Mouse (Mus musculus) midbrain, embryonic 13.5 days (tissue): ENCODE results near the gene Itgbl1. TPM values are rescaled to one million over a fixed set of nuclear protein-coding genes. Genes with fewer than 3 reads are reported as not detected.

Source experiments
- ATAC-seq: fragments of 200-750 bp; cut with Nextera tagmentation; 2 replicates; pipeline ENCODE4 v1.8.0; 2017; ENCODE audit warnings: mild to moderate bottlenecking, moderate TSS enrichment, moderate library complexity
- H3K27ac ChIP-seq: fragments of 300-500 bp; sonication (generic); 2 replicates; pipeline ENCODE4 v1.5.1; 2015; ENCODE audit warnings: inconsistent platforms, mild to moderate bottlenecking, moderate library complexity
- H3K27me3 ChIP-seq: fragments of 300-500 bp; sonication (generic); 2 replicates; pipeline ENCODE4 v1.6.1; 2015; ENCODE audit warnings: mild to moderate bottlenecking, inconsistent platforms
- H3K36me3 ChIP-seq: fragments of 300-500 bp; sonication (generic); 2 replicates; pipeline ENCODE4 v1.6.1; 2015; ENCODE audit warnings: mild to moderate bottlenecking, inconsistent platforms
- H3K4me1 ChIP-seq: fragments of 300-500 bp; sonication (generic); replicated peaks from 2 replicates; pipeline ENCODE4 v1.6.1; 2015; ENCODE audit warnings: inconsistent platforms
- H3K4me2 ChIP-seq: fragments of 300-500 bp; sonication (generic); replicated peaks from 2 replicates; pipeline ENCODE4 v1.6.1; 2015; ENCODE audit warnings: moderate library complexity, mild to moderate bottlenecking, inconsistent platforms
- H3K4me3 ChIP-seq: fragments of 300-500 bp; sonication (generic); replicated peaks from 2 replicates; pipeline ENCODE4 v1.5.1; 2015; ENCODE audit warnings: mild to moderate bottlenecking, inconsistent platforms
- H3K9ac ChIP-seq: fragments of 300-500 bp; sonication (generic); replicated peaks from 2 replicates; pipeline ENCODE4 v1.6.1; 2015; ENCODE audit warnings: mild to moderate bottlenecking, inconsistent platforms
- H3K9me3 ChIP-seq: fragments of 300-500 bp; sonication (generic); 2 replicates; pipeline ENCODE4 v1.6.1; 2016; ENCODE audit warnings: mild to moderate bottlenecking, inconsistent platforms
- WGBS: fragments of 180-500 bp; shearing (Covaris S2); methylation state at CpG from one replicate; pipeline ENCODE4 v1.1.7; 2015; 5-methylcytosine and 5-hydroxymethylcytosine counted together
- polyA plus RNA-seq: library from polyadenylated mRNA; unstranded; fragments of >200 nt; fragmentation: Nextera tagmentation; extraction: Ambion mirVana; gene quantifications from 2 replicates; pipeline ENCODE4 v1.2.1, GENCODE M21; 2015

Itgbl1 gene
- polyA plus RNA-seq, 1 experiment from 2014 or later, result 1.6 TPM

- no peak overlapping the region for H3K9ac ChIP-seq
- ATAC-seq, result no peak
- H3K4me2 ChIP-seq, result no peak overlapping the region
- WGBS, result 60% methylated on average over 1 of the region's 1 CpGs
- no peaks in the 10 kb centered on the region for H3K9me3 ChIP-seq
- no peaks in the 10 kb centered on the region for H3K4me1 ChIP-seq
- H3K27me3 ChIP-seq, result no peaks in the 10 kb centered on the region
- no peak overlapping the region for H3K4me3 ChIP-seq
- no peak overlapping the region for H3K27ac ChIP-seq
- no peaks in the 10 kb centered on the region for H3K36me3 ChIP-seq
These were observed 99.8 kb downstream of the Itgbl1 start for GRCm38 (mm10) chr14:123759534-123759933.

GRCm38 (mm10) chr14:123760079-123760478 is 100.3 kb downstream of the Itgbl1 start:
- Histone ChIP-seq H3K4me3 (no peak overlapping the region), H3K36me3 (no peaks in the 10 kb centered on the region), H3K27me3 (no peaks in the 10 kb centered on the region), H3K9me3 (no peaks in the 10 kb centered on the region), H3K9ac (no peak overlapping the region), H3K4me2 (no peak overlapping the region), H3K4me1 (no peaks in the 10 kb centered on the region), H3K27ac (no peak overlapping the region)
- 93% methylated on average over 4 of the region's 4 CpGs for WGBS
- ATAC-seq, result no peak

GRCm38 (mm10) chr14:123801744-123802143 is 142.0 kb downstream of the Itgbl1 start:
- no peak overlapping the region for H3K4me2 ChIP-seq
- no peak overlapping the region for H3K9ac ChIP-seq
- no peak for ATAC-seq
- no peaks in the 10 kb centered on the region for H3K9me3 ChIP-seq
- no peaks in the 10 kb centered on the region for H3K36me3 ChIP-seq
- H3K27me3 ChIP-seq, result no peaks in the 10 kb centered on the region
- H3K4me3 ChIP-seq, result no peak overlapping the region
- no peak overlapping the region for H3K27ac ChIP-seq
- H3K4me1 ChIP-seq, result no peaks in the 10 kb centered on the region

- ATAC-seq, result no peak
- 81% methylated on average over 5 of the region's 5 CpGs for WGBS
- H3K27ac ChIP-seq, result no peak overlapping the region
These were observed 177.9 kb downstream of the Itgbl1 start for GRCm38 (mm10) chr14:123837662-123838061.

GRCm38 (mm10) chr14:123843675-123844425 is 184.1 kb downstream of the Itgbl1 start:
- Histone ChIP-seq H3K9me3 (no peaks in the 10 kb centered on the region), H3K4me3 (no peak overlapping the region), H3K9ac (no peak overlapping the region), H3K36me3 (no peaks in the 10 kb centered on the region), H3K27me3 (no peaks in the 10 kb centered on the region), H3K27ac (no peak overlapping the region), H3K4me2 (no peak overlapping the region), H3K4me1 (peaks cover 4% of the 10 kb centered on the region)
- WGBS, result 67% methylated on average over 8 of the region's 8 CpGs
- peak; percentile 71; the same call in 1 of the 2 replicates for ATAC-seq

More at GRCm38 (mm10) chr14:123837662-123838061, 177.9 kb downstream of the Itgbl1 start:
- no peaks in the 10 kb centered on the region for H3K9me3 ChIP-seq
- no peaks in the 10 kb centered on the region for H3K4me1 ChIP-seq
- H3K4me3 ChIP-seq, result no peak overlapping the region
- no peaks in the 10 kb centered on the region for H3K27me3 ChIP-seq
- H3K36me3 ChIP-seq, result no peaks in the 10 kb centered on the region
- H3K4me2 ChIP-seq, result no peak overlapping the region
- no peak overlapping the region for H3K9ac ChIP-seq

GRCm38 (mm10) chr14:123864531-123864930 is 204.8 kb downstream of the Itgbl1 start:
- H3K27ac ChIP-seq, result no peak overlapping the region
- H3K4me2 ChIP-seq, result no peak overlapping the region
- ATAC-seq, result no peak
- H3K4me3 ChIP-seq, result no peak overlapping the region
- no peaks in the 10 kb centered on the region for H3K9me3 ChIP-seq
- H3K36me3 ChIP-seq, result no peaks in the 10 kb centered on the region
- no peaks in the 10 kb centered on the region for H3K27me3 ChIP-seq
- WGBS, result 82% methylated on average over 1 of the region's 1 CpGs
- no peak overlapping the region for H3K9ac ChIP-seq
- H3K4me1 ChIP-seq, result peaks cover 8% of the 10 kb centered on the region

GRCm38 (mm10) chr14:123865779-123866726 is 206.3 kb downstream of the Itgbl1 start:
- H3K4me1 ChIP-seq, result peaks cover 8% of the 10 kb centered on the region
- WGBS, result 12% methylated on average over 6 of the region's 6 CpGs
- no peaks in the 10 kb centered on the region for H3K36me3 ChIP-seq
- no peak overlapping the region for H3K27ac ChIP-seq
- no peak overlapping the region for H3K9ac ChIP-seq
- no peak overlapping the region for H3K4me3 ChIP-seq
- no peaks in the 10 kb centered on the region for H3K9me3 ChIP-seq
- peak; percentile 65 for ATAC-seq
- no peak overlapping the region for H3K4me2 ChIP-seq
- H3K27me3 ChIP-seq, result no peaks in the 10 kb centered on the region

GRCm38 (mm10) chr14:123927903-123928302 is 268.1 kb downstream of the Itgbl1 start:
- Histone ChIP-seq H3K36me3 (no peaks in the 10 kb centered on the region), H3K4me1 (no peaks in the 10 kb centered on the region), H3K4me2 (no peak overlapping the region), H3K9ac (no peak overlapping the region), H3K9me3 (no peaks in the 10 kb centered on the region), H3K4me3 (no peak overlapping the region), H3K27me3 (no peaks in the 10 kb centered on the region), H3K27ac (no peak overlapping the region)
- 100% methylated on average over 1 of the region's 1 CpGs for WGBS
- no peak for ATAC-seq

- 73% methylated on average over 2 of the region's 2 CpGs for WGBS
- Histone ChIP-seq H3K27me3 (no peaks in the 10 kb centered on the region), H3K4me1 (no peaks in the 10 kb centered on the region), H3K36me3 (no peaks in the 10 kb centered on the region), H3K4me2 (no peak overlapping the region), H3K9ac (no peak overlapping the region), H3K4me3 (no peak overlapping the region), H3K27ac (no peak overlapping the region), H3K9me3 (no peaks in the 10 kb centered on the region)
- no peak for ATAC-seq
These were observed 306.8 kb downstream of the Itgbl1 start for GRCm38 (mm10) chr14:123966531-123966930.

GRCm38 (mm10) chr14:123967996-123968395 is 308.2 kb downstream of the Itgbl1 start:
- H3K9me3 ChIP-seq, result no peaks in the 10 kb centered on the region
- 96% methylated on average over 6 of the region's 6 CpGs for WGBS
- no peak for ATAC-seq
- no peaks in the 10 kb centered on the region for H3K4me1 ChIP-seq
- no peaks in the 10 kb centered on the region for H3K27me3 ChIP-seq
- H3K4me3 ChIP-seq, result no peak overlapping the region
- no peaks in the 10 kb centered on the region for H3K36me3 ChIP-seq
- H3K9ac ChIP-seq, result no peak overlapping the region
- H3K4me2 ChIP-seq, result no peak overlapping the region
- no peak overlapping the region for H3K27ac ChIP-seq

- ATAC-seq, result no peak
- 73% methylated on average over 2 of the region's 2 CpGs for WGBS
These were observed 330.9 kb downstream of the Itgbl1 start for GRCm38 (mm10) chr14:123990591-123991195.

More at GRCm38 (mm10) chr14:123990591-123991195, 330.9 kb downstream of the Itgbl1 start:
- Histone ChIP-seq H3K4me1 (no peaks in the 10 kb centered on the region), H3K4me3 (no peak overlapping the region), H3K36me3 (no peaks in the 10 kb centered on the region), H3K9me3 (no peaks in the 10 kb centered on the region), H3K9ac (no peak overlapping the region), H3K27ac (no peak overlapping the region), H3K4me2 (no peak overlapping the region), H3K27me3 (no peaks in the 10 kb centered on the region)
